Mouse (Mus musculus): ENCODE data around the gene Tmem52b. TPM values are rescaled to one million over a fixed set of nuclear protein-coding genes. Genes with fewer than 3 reads are reported as not detected.

Tmem52b gene
- total and polyA plus RNA-seq, 2 experiments from 2014 or later: not detected

DNA sequence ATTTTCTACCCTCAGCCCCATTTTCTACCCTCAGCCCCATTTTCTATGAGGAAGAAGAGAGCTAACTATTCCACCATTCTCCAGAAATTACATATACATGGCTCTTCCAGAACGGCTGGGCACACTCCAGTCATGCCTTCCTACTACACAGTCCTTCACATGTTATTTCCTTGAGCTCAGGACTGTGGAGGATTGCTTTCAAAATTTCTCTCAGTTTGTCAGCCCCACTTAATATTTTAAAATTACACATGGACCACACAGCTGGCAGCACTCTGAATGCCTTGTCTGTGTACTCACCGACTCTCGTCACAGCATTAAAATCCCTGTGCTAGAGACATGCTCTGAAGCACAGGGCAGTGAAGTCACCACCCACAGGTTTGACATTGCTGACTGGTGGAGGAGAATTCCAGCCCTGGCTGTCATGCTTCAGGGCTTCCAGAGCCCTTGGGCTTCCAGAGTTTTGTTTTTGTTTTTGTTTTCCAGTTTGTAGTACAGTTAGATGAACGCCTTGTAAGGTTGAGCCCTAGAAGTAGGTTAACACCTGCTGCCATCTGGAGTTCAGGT, 22.4 kb downstream of the Tmem52b start:
- Histone ChIP-seq H3K27me3 (ENCODE audit: insufficient read depth, low read length) (no peaks in the 10 kb centered on the region), H3K9me3 (ENCODE audit: low read length) (no peaks in the 10 kb centered on the region), H3K4me2 (ENCODE audit: low read depth, low read length, poor library complexity, severe bottlenecking) (peak overlapping the region; percentile 67), H3K36me3 (ENCODE audit: insufficient read depth, low read length) (peaks cover 26% of the 10 kb centered on the region), H3K27ac (ENCODE audit: low read depth, low read length) (peak overlapping the region; percentile 82), H3K4me1 (ENCODE audit: insufficient read depth, low read length) (peaks cover 13% of the 10 kb centered on the region), H3K4me3 (ENCODE audit: low read depth, low read length) (peak overlapping the region; percentile 82), H3K9ac (replicated peaks; ENCODE audit: low read length, poor library complexity, severe bottlenecking) (peak overlapping the region; percentile 90)
- DNase-seq (ENCODE audit: low spot score) (no peak), ATAC-seq (ENCODE audit: low FRiP score) (peak; percentile 7; the same call in 1 of the 2 replicates)
- WGBS: 22% methylated on average over 4 of the region's 4 CpGs
- TF ChIP-seq CTCF (IDR thresholded peaks at IDR 0.05): no peak

DNA sequence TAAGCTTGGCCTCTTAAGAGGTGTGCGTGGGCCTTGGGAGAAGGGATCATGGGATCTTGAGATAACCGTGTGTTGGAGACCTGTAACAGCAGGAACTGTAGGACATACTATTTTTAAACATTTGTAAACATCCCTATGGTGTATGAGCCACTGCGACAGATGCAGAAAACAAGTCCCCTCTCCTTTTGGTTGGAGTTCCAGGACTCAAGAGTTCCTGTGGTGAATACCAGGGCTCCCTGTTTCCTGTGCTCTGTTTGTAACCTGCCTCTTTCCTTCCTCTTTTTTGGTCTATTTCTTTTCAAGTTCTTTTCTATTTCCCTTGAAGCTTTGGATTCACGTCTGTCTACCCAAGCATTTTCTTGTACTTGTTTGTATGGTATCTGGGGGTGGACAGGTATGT, 23.4 kb downstream of the Tmem52b start:
- Histone ChIP-seq H3K27ac (ENCODE audit: low read depth, low read length) (no peak overlapping the region), H3K4me3 (ENCODE audit: low read depth, low read length) (peak overlapping the region; percentile 82), H3K9me3 (ENCODE audit: low read length) (no peaks in the 10 kb centered on the region), H3K27me3 (ENCODE audit: insufficient read depth, low read length) (no peaks in the 10 kb centered on the region), H3K4me1 (ENCODE audit: insufficient read depth, low read length) (peaks cover 13% of the 10 kb centered on the region), H3K4me2 (ENCODE audit: low read depth, low read length, poor library complexity, severe bottlenecking) (peak overlapping the region; percentile 67), H3K36me3 (ENCODE audit: insufficient read depth, low read length) (peaks cover 35% of the 10 kb centered on the region), H3K9ac (replicated peaks; ENCODE audit: low read length, poor library complexity, severe bottlenecking) (no peak overlapping the region)
- ATAC-seq (ENCODE audit: low FRiP score): no peak
- no peak for DNase-seq (ENCODE audit: low spot score)
- TF ChIP-seq CTCF (IDR thresholded peaks at IDR 0.05): no peak
- WGBS: 77% methylated on average over 4 of the region's 4 CpGs

DNA sequence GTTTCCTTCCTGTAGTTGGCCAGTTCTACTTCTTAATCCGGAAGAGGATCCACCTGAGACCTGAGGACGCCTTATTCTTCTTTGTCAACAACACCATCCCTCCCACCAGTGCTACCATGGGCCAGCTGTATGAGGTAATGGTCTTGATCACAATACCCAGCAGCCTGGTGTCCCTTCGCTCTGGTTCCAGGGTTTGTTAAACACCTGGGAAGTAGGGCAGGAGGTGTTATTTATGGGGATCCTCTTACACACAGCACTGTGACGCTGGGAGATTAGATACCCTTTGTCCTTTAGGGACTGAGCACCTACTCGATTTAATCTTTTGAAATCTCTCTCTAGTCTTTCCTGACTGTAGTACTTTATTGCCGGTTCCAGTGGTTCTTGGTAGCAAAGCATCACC, 26.2 kb downstream of the Tmem52b start:
- Histone ChIP-seq H3K9ac (replicated peaks; ENCODE audit: low read length, poor library complexity, severe bottlenecking) (no peak overlapping the region), H3K36me3 (ENCODE audit: insufficient read depth, low read length) (peaks cover 48% of the 10 kb centered on the region), H3K27ac (ENCODE audit: low read depth, low read length) (no peak overlapping the region), H3K27me3 (ENCODE audit: insufficient read depth, low read length) (no peaks in the 10 kb centered on the region), H3K4me1 (ENCODE audit: insufficient read depth, low read length) (peaks cover 13% of the 10 kb centered on the region), H3K9me3 (ENCODE audit: low read length) (no peaks in the 10 kb centered on the region), H3K4me2 (ENCODE audit: low read depth, low read length, poor library complexity, severe bottlenecking) (no peak overlapping the region), H3K4me3 (ENCODE audit: low read depth, low read length) (no peak overlapping the region)
- ATAC-seq (ENCODE audit: low FRiP score) (no peak), DNase-seq (ENCODE audit: low spot score) (no peak)
- WGBS: 87% methylated on average over 6 of the region's 6 CpGs
- no peak for TF ChIP-seq CTCF (IDR thresholded peaks at IDR 0.05)

DNA sequence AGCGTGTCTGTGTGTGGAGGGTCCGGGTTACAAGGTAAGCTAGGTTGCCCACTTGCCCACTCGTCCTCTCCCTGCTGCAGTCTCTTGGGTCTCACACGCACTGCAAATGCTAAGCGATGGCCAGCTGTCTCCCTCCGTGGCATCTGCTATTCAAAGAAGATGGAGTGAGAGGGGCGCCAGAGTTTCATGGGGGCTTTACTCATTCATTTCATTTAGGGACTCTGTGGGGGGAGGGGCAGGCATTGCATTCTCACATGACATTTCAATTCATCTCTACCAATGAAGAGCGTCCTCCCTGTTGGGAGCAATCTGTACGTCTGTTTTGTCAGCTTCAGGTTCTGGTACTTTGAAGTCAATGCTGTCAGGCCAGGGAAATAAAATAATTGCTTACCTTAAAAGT, 29.6 kb downstream of the Tmem52b start:
- no peak overlapping the region for H3K27ac ChIP-seq (ENCODE audit: low read depth, low read length)
- DNase-seq (ENCODE audit: low spot score): peak; percentile 22
- H3K9me3 ChIP-seq (ENCODE audit: low read length): no peaks in the 10 kb centered on the region
- H3K4me1 ChIP-seq (ENCODE audit: insufficient read depth, low read length): no peaks in the 10 kb centered on the region
- H3K36me3 ChIP-seq (ENCODE audit: insufficient read depth, low read length): peaks cover 46% of the 10 kb centered on the region
- no peak overlapping the region for H3K4me3 ChIP-seq (ENCODE audit: low read depth, low read length)
- TF ChIP-seq CTCF (IDR thresholded peaks at IDR 0.05): no peak
- no peaks in the 10 kb centered on the region for H3K27me3 ChIP-seq (ENCODE audit: insufficient read depth, low read length)
- no peak overlapping the region for H3K9ac ChIP-seq (replicated peaks; ENCODE audit: low read length, poor library complexity, severe bottlenecking)
- ATAC-seq (ENCODE audit: low FRiP score): no peak
- H3K4me2 ChIP-seq (ENCODE audit: low read depth, low read length, poor library complexity, severe bottlenecking): no peak overlapping the region
- 47% methylated on average over 9 of the region's 9 CpGs for WGBS

DNA sequence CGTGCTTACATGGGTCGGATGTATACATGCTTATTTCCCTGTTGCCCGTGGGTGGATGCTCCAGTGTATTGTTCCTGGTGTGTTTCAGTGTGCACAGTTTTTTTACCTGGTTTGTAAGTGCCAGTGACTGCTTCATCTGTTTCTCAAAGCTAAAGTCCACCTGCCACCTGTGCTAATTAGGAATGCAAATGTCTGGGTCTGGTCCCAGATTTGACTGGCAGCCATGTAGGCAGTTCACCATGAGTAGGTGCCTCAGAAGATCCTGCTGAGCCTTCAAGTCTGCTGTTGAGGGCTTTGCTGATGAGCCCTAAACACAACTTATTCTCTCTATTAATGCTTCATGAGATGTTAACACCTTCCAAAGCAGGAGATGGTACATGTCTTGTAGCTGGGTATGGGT, 30.2 kb downstream of the Tmem52b start:
- Histone ChIP-seq H3K9me3 (ENCODE audit: low read length) (no peaks in the 10 kb centered on the region), H3K36me3 (ENCODE audit: insufficient read depth, low read length) (peaks cover 42% of the 10 kb centered on the region), H3K27me3 (ENCODE audit: insufficient read depth, low read length) (no peaks in the 10 kb centered on the region), H3K4me3 (ENCODE audit: low read depth, low read length) (no peak overlapping the region), H3K27ac (ENCODE audit: low read depth, low read length) (no peak overlapping the region), H3K9ac (replicated peaks; ENCODE audit: low read length, poor library complexity, severe bottlenecking) (no peak overlapping the region), H3K4me1 (ENCODE audit: insufficient read depth, low read length) (no peaks in the 10 kb centered on the region), H3K4me2 (ENCODE audit: low read depth, low read length, poor library complexity, severe bottlenecking) (no peak overlapping the region)
- ATAC-seq (ENCODE audit: low FRiP score) (no peak), DNase-seq (ENCODE audit: low spot score) (no peak)
- 91% methylated on average over 3 of the region's 3 CpGs for WGBS
- TF ChIP-seq CTCF (IDR thresholded peaks at IDR 0.05): no peak

DNA sequence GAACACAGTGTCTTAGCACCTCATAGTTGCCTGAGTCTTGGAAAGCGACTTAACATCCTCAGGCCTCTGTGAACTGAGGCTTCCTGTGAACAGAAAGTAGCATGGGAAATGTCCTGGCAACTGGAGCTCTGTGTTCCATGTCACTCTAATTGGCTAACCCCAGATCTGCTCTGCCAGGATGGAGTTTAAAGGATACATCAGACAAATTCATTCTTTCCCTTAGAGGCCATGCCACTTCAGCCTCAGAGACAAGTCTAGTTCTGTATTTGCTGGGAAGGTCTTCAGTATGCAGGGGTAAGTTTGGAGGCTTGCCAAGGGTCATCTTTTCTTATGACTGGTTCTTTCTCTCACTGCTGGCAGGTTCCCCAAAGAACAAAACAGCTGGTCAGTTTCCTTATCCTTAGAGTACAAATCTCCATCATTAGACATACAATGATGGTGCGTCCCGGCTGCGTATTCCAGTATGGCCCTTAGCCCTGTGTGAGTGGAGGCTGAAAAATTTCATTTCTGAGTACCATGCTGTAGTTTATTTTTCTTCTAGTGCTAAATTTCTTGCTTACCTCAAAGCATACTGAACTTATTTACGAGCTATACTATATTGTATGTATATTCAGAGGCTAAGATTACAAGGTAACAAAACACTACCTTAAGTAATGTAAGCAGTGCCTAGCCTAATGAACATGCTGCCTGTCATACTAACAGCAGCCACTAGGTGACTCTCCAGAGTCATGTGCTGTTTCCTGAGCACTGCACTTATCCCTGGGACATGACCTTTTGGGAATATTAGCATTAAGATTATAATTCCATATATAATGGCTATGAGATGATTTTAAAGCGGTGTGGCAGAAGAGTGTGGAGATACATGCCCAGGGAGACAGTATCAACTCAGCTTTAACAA, 31.6 kb downstream of the Tmem52b start:
- TF ChIP-seq CTCF (IDR thresholded peaks at IDR 0.05): peak; percentile 99
- DNase-seq (ENCODE audit: low spot score): peak; percentile 78
- no peak overlapping the region for H3K27ac ChIP-seq (ENCODE audit: low read depth, low read length)
- no peaks in the 10 kb centered on the region for H3K27me3 ChIP-seq (ENCODE audit: insufficient read depth, low read length)
- ATAC-seq (ENCODE audit: low FRiP score): peak; percentile 77
- H3K9me3 ChIP-seq (ENCODE audit: low read length): no peaks in the 10 kb centered on the region
- peaks cover 29% of the 10 kb centered on the region for H3K36me3 ChIP-seq (ENCODE audit: insufficient read depth, low read length)
- no peak overlapping the region for H3K9ac ChIP-seq (replicated peaks; ENCODE audit: low read length, poor library complexity, severe bottlenecking)
- H3K4me3 ChIP-seq (ENCODE audit: low read depth, low read length): no peak overlapping the region
- H3K4me2 ChIP-seq (ENCODE audit: low read depth, low read length, poor library complexity, severe bottlenecking): no peak overlapping the region
- WGBS: 52% methylated on average over 6 of the region's 6 CpGs
- no peaks in the 10 kb centered on the region for H3K4me1 ChIP-seq (ENCODE audit: insufficient read depth, low read length)

All from midbrain, postnatal 0 days (tissue).